Mouse (Mus musculus): ENCODE measurements at regions not wholly inside any gene's neighbourhood (a gene's known extent, or its start where the extent isn't known, plus 50 kb on each side); places are given as distances from the start of the nearest gene placed in this dataset.
A peak's percentile ranks its signal among the peaks of the same experiment; 100 is the strongest.
"Not testable (repeated sequence)": the region's sequence is repeated elsewhere in the genome, so short reads cannot be mapped to it uniquely, and the experiment has no call there.

GRCm38 (mm10) chr5:40441239-40441638 is 686.0 kb upstream of the Hs3st1 start:
- DNase-seq (ENCODE audit: low spot score): no peak

DNA sequence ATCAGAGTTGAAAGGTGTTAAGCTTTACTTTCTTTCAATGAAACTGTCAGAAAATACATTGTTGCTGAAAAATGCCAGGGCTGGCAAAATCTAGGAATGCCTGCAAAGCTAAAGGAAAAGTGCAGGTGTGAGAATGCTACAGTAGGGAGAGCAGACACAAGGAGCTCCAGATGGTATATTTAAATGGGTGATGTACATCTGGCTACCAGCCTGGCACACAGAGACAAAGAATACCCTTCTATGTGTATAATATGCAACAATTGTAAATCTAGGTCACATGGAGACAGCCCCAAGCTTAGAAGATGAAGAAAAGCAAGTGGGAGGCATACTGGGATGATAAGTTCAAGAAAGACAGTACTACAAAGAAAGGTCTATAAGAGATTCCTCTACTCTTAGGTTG is 647.4 kb upstream of the Hs3st1 start:
- no peak for DNase-seq (ENCODE audit: low spot score)

DNA sequence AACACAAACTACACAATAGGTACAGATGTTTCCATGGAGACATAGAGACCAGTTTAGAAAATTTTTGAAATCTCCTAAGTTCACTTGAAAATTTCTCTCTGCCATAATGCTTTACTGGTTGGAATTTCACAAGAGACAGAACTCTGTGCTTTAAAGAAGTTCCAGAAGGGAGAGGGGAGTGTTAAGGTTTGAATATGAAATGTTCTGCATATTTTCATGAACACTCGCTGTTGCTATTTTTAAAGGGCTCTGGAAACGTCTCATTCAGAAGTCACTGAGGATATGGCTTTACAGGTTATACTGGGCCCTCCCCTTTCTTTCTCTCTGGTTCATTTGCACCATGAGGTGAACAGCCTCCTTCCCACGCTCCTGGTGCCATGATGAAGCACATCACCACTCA is 639.5 kb upstream of the Hs3st1 start:
- DNase-seq (ENCODE audit: low spot score): no peak

- DNase-seq (ENCODE audit: low spot score): no peak
Observed at GRCm38 (mm10) chr5:40389591-40389990, 634.3 kb upstream of the Hs3st1 start.

GRCm38 (mm10) chr5:40366956-40367355 is 611.7 kb upstream of the Hs3st1 start:
- DNase-seq (ENCODE audit: low spot score): no peak

DNA sequence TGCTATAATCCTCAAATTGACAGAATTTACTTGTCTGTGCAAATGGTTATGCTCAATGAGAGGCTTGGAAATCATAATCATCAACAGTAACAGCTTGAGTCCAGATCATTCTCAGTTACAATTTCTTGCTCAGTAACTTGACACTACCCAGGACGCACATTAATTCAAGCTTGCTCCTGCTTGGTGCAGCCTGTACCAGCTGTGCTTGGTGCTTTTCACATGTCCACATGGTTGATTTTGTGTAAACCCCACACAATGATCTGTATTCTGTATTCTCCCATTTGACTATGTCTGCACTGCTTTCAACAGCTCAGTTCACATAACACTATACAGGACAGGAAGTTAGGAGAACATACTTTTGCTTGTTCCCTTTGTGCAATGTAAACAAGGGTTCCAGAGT is 576.0 kb upstream of the Hs3st1 start:
- DNase-seq (ENCODE audit: low spot score): no peak

DNA sequence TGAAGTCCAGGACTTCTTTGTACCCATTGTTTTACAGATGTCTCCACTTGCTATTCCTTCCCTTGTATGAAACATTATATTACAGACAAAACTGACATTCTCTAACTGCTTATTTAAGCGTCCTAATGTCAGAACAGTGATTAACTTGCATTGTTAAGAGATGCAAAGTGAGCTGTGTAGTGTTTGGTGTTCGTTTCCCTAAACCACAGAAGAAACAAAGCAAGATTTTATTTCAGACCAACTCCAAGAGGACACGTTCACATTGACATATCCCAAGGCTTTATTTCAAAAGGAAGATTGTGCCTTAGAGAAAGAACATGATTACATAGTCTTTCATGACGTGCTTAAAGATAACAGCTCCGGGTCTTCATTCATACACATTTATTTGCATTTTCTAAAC is 553.2 kb upstream of the Hs3st1 start:
- no peak for DNase-seq (ENCODE audit: low spot score)

DNA sequence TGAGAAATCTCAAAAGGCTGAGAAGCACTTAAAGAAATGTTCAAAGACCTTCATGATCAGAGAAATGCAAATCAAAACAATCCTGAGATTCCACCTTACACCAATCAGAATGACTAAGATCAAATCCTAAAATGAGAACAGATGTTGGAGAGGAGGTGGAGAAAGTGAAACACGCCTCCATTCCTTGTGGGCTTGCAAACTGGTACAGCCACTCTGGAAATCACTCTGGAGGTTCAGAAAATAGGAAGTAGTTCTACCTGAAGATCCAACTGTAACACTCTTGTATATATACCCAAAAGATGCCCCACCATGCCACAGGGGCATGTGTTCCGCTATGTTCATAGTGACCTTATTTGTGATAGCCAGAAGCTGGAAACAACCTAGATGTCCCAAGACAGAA is 549.5 kb upstream of the Hs3st1 start:
- not testable (repeated sequence) for DNase-seq (ENCODE audit: low spot score)

- peak; percentile 29 for DNase-seq (ENCODE audit: low spot score)
Observed at GRCm38 (mm10) chr5:40294868-40295693, 539.8 kb upstream of the Hs3st1 start.

- DNase-seq (ENCODE audit: low spot score): peak; percentile 23
Observed at GRCm38 (mm10) chr5:40282330-40282729, 527.1 kb upstream of the Hs3st1 start.

- DNase-seq (ENCODE audit: low spot score): no peak
Observed at GRCm38 (mm10) chr5:40246664-40247063, 491.4 kb upstream of the Hs3st1 start.
